Mouse (Mus musculus) forebrain, embryonic 15.5 days (tissue): Measurements from ENCODE around the gene Plaur. TPM values are rescaled to one million over a fixed set of nuclear protein-coding genes. Genes with fewer than 3 reads are reported as not detected.
"Not testable (repeated sequence)": the region's sequence is repeated elsewhere in the genome, so short reads cannot be mapped to it uniquely, and the experiment has no call there.

Source experiments
- ATAC-seq: fragments of 200-750 bp; cut with Nextera tagmentation; replicated peaks from 2 replicates; pipeline ENCODE4 v1.8.0; 2017; ENCODE audit warnings: mild to moderate bottlenecking, moderate TSS enrichment, moderate library complexity
- H3K27ac ChIP-seq: fragments of 300-500 bp; sonication (generic); replicated peaks from 2 replicates; pipeline ENCODE4 v1.5.1; 2015; ENCODE audit warnings: mild to moderate bottlenecking, inconsistent platforms
- H3K27me3 ChIP-seq: fragments of 300-500 bp; sonication (generic); 2 replicates; pipeline ENCODE4 v1.6.1; 2015; ENCODE audit warnings: inconsistent platforms
- H3K36me3 ChIP-seq: fragments of 300-500 bp; sonication (generic); 2 replicates; pipeline ENCODE4 v1.6.1; 2015; ENCODE audit warnings: mild to moderate bottlenecking, inconsistent platforms
- H3K4me1 ChIP-seq: fragments of 300-500 bp; sonication (generic); 2 replicates; pipeline ENCODE4 v1.6.1; 2015; ENCODE audit warnings: inconsistent platforms
- H3K4me2 ChIP-seq: fragments of 300-500 bp; sonication (generic); replicated peaks from 2 replicates; pipeline ENCODE4 v1.6.1; 2015; ENCODE audit warnings: mild to moderate bottlenecking, inconsistent platforms
- H3K4me3 ChIP-seq: fragments of 300-500 bp; sonication (generic); 2 replicates; pipeline ENCODE4 v1.5.1; 2015; ENCODE audit warnings: mild to moderate bottlenecking, inconsistent platforms
- H3K9ac ChIP-seq: fragments of 300-500 bp; sonication (generic); replicated peaks from 2 replicates; pipeline ENCODE4 v1.6.1; 2015; ENCODE audit warnings: mild to moderate bottlenecking, inconsistent platforms
- H3K9me3 ChIP-seq: fragments of 300-500 bp; sonication (generic); 2 replicates; pipeline ENCODE4 v1.6.1; 2016; ENCODE audit warnings: inconsistent platforms
- WGBS: fragments of 180-500 bp; shearing (Covaris S2); methylation state at CpG from one replicate; pipeline ENCODE4 v1.1.7; 2015; ENCODE audit warnings: mixed read lengths; 5-methylcytosine and 5-hydroxymethylcytosine counted together
- polyA plus RNA-seq: library from polyadenylated mRNA; unstranded; fragments of >200 nt; fragmentation: Nextera tagmentation; extraction: Ambion mirVana; gene quantifications from 2 replicates; pipeline ENCODE4 v1.2.1, GENCODE M21; 2015

Gene Plaur
- polyA plus RNA-seq, 1 experiment from 2014 or later = 1.3 TPM

DNA sequence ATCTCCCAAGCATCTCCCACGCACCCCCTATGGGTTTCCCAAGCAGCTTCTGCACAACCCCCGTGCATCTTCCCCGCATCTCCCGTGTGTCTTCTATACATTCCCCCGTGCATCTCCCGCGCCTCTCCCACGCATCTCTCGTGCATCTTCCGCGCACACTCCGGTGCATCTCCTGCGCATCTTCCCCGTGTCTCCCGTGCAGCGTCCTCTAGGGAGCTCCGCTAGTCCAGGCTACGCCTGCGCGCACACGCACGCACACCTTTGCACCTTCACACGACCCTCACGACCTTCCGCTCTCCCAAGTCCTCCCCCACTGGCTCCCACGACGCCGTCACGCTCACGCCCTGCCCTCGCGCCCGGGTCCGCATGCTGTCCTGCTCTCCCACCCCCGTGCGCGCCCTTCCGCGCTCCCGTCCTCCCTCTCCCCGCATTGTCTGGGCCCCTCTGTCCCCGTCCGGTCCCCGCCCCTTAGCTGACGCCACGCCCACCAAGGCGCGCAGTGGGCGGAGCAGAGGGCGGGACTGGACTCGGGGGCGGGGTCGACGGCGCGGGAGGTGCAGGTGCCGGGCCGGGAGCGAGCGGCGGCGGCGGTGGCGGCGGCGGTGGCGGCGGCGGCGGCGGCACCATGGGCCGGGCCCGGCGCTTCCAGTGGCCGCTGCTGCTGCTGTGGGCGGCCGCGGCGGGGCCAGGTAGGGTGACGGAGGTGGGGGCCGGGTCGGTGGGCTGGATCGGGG lies 19.4 kb downstream of the Plaur start, which contains the start of gene Cadm4:
Gene Cadm4, plus strand, starts transcription at position 550 of the 734 bp plus-strand sequence.
- Histone ChIP-seq H3K4me2 (peak within 1 kb of the TSS; percentile 79), H3K9me3 (no peaks in the 10 kb centered on the region), H3K4me3 (peak within 1 kb of the TSS; percentile 85), H3K36me3 (no peaks in the 10 kb centered on the region), H3K9ac (peak within 1 kb of the TSS; percentile 92), H3K27ac (peak within 1 kb of the TSS; percentile 84), H3K4me1 (peaks cover 60% of the 10 kb centered on the region), H3K27me3 (no peaks in the 10 kb centered on the region)
- under 1% methylated on average over 72 of the region's 83 CpGs for WGBS
- ATAC-seq = peak; percentile 83

- WGBS = 2% methylated on average over 18 of the region's 38 CpGs
- Histone ChIP-seq H3K9ac (peak overlapping the region; percentile 92), H3K4me1 (peaks cover 67% of the 10 kb centered on the region), H3K27ac (peak overlapping the region; percentile 84), H3K27me3 (no peaks in the 10 kb centered on the region), H3K36me3 (no peaks in the 10 kb centered on the region), H3K4me3 (peak overlapping the region; percentile 85), H3K4me2 (peak overlapping the region; percentile 79), H3K9me3 (no peaks in the 10 kb centered on the region)
- no peak; the same call in 1 of the 2 replicates for ATAC-seq
Measured at GRCm38 (mm10) chr7:24482208-24483020, 20.1 kb downstream of the Plaur start.

DNA sequence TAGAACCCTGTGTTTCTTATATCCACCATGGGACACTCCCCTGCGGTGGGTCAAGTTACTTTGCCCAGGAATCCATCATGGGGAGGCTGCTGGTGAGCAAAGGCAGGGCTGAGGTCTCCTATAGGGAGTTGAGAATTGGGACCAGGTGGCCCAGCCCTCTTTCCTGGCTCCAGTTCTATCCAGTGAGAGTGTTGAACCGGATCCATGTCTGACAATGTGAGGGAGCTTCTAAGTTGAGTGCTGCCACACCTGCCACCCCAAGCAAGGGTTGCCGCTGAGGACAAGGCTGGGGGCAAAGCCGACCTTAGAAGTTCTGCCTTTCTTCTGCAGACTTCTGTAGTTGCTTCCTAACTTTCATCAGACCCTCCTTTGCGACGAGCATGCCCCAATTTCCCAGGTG lies 21.0 kb downstream of the Plaur start:
- ATAC-seq, H3K27ac ChIP-seq: not testable (repeated sequence)
- peak overlapping the region; percentile 79 for H3K4me2 ChIP-seq

DNA sequence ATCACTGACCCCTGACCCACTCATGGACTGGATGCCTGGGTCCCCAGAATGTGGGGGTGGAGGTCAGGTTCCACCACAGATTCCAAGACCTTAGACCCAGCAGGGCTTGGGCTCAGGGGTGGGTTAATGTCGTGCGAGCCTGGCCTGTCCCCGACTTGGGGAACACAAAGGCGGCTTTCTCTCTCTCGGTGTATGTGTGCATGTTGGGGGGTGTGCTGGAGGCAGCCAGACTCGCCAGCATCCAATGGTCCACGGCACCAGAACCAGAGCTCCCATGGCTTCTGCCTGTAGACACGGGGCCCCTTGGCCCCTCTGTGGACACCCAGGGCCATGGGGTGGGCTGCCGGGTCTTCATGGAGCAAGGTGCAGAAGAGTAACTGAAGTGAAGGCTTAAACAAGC lies 23.2 kb downstream of the Plaur start:
- peak overlapping the region; percentile 79 for H3K4me2 ChIP-seq
- H3K4me1 ChIP-seq = peaks cover 71% of the 10 kb centered on the region
- peak overlapping the region; percentile 32 for H3K4me3 ChIP-seq
- H3K9me3 ChIP-seq = no peaks in the 10 kb centered on the region
- H3K9ac ChIP-seq = peak overlapping the region; percentile 52; the same call in 1 of the 2 replicates
- WGBS = 72% methylated on average over 9 of the region's 9 CpGs
- H3K27me3 ChIP-seq = no peaks in the 10 kb centered on the region
- ATAC-seq = no peak
- H3K36me3 ChIP-seq = peaks cover 11% of the 10 kb centered on the region
- H3K27ac ChIP-seq = peak overlapping the region; percentile 80

More for the DNA sequence above, 21.0 kb downstream of the Plaur start:
- H3K36me3 ChIP-seq, H3K9me3 ChIP-seq, H3K27me3 ChIP-seq: not testable (repeated sequence)
- Histone ChIP-seq H3K9ac (peak overlapping the region; percentile 92), H3K4me3 (peak overlapping the region; percentile 85), H3K4me1 (peaks cover 76% of the 10 kb centered on the region)
- 49% methylated on average over 6 of the region's 6 CpGs for WGBS

DNA sequence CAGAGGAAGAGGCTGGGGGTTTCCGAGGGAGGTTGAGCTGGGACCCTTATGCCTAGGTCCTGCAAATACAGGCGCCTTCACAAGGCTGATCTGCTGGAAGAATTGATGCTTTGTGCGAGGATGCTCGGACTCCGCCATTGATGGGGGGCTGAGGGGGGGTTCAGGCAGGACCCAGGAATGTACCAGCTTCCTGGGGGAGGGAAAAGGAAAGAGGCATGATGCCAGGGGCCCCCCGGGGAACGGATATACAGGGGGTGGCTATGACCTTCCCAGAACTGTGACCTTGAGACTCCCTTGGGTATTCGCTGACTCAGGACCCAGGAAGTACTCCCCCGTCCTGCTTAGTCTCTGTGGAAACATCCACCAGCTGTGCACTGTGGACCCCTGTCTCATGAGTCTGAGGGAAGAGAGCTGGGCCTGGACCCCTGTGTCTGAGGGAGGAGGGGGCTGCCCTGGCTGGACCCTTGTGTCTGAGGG lies 24.4 kb downstream of the Plaur start:
- Histone ChIP-seq H3K9ac (peak overlapping the region; percentile 52), H3K27me3 (no peaks in the 10 kb centered on the region), H3K27ac (peak overlapping the region; percentile 80), H3K4me3 (peak overlapping the region; percentile 32), H3K36me3 (peaks cover 11% of the 10 kb centered on the region), H3K4me2 (peak overlapping the region; percentile 79), H3K9me3 (no peaks in the 10 kb centered on the region), H3K4me1 (peaks cover 61% of the 10 kb centered on the region)
- WGBS = 25% methylated on average over 9 of the region's 9 CpGs
- ATAC-seq = peak; percentile 51

DNA sequence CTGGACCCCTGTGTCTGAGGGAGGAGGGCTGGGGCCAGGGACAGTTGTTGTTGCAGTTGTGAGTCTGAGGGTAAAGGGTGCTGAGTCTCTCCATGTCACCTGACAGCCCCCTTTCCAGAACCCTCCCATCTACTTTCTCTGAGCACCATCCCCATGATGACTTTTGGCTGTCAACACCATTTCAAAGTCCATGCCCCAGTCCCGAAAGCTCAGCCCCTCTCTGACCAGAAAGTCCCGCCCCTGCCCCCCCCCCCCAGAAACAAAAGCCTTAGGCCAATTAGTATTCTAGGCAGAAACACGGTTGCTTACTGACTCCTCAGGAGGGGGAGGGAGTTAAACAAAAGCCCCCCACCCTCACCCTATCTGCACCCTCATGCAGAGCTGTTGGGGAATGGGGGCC lies 25.1 kb downstream of the Plaur start:
- H3K36me3 ChIP-seq = peaks cover 11% of the 10 kb centered on the region
- no peak for ATAC-seq
- H3K4me3 ChIP-seq = peak overlapping the region; percentile 32; the same call in 1 of the 2 replicates
- peak overlapping the region; percentile 80 for H3K27ac ChIP-seq
- peaks cover 61% of the 10 kb centered on the region for H3K4me1 ChIP-seq
- peak overlapping the region; percentile 79 for H3K4me2 ChIP-seq
- no peaks in the 10 kb centered on the region for H3K27me3 ChIP-seq
- WGBS = 3% methylated on average over 3 of the region's 3 CpGs
- 0 out of 2 replicates have a peak overlapping the region, but pooled peaks have one; percentile 40 for H3K9ac ChIP-seq
- no peaks in the 10 kb centered on the region for H3K9me3 ChIP-seq

DNA sequence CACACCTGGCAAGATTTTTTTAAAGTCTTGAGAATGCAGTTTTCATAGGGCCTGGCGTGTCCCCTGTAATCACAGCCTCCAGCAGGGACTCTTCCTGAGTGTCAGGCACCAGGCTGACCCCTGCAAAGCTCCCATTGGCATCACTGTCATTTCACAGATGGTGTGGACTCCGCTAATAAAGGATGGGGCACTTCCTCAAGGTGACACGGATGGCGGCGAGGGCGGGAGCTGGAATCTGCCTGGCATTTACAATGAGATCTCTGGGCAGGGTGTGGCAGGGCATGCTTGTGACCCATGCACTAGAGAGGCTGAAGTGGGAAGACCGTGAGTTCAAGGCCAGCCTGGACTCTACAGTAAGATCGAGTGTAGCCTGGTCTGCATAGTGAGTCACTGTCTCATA lies 26.0 kb downstream of the Plaur start:
- 86% methylated on average over 8 of the region's 8 CpGs for WGBS
- Histone ChIP-seq H3K27ac (peak overlapping the region; percentile 11; the same call in 1 of the 2 replicates), H3K36me3 (peaks cover 11% of the 10 kb centered on the region), H3K4me3 (no peak overlapping the region), H3K27me3 (no peaks in the 10 kb centered on the region), H3K4me2 (no peak overlapping the region), H3K9me3 (no peaks in the 10 kb centered on the region), H3K9ac (no peak overlapping the region), H3K4me1 (peaks cover 55% of the 10 kb centered on the region)
- ATAC-seq = no peak

GRCm38 (mm10) chr7:24499856-24500577 lies 37.7 kb downstream of the Plaur start:
- H3K27ac ChIP-seq = no peak overlapping the region
- 0 out of 2 replicates have a peak overlapping the region, but pooled peaks have one; percentile 10 for H3K4me2 ChIP-seq
- no peaks in the 10 kb centered on the region for H3K27me3 ChIP-seq
- no peaks in the 10 kb centered on the region for H3K9me3 ChIP-seq
- H3K4me3 ChIP-seq = no peak overlapping the region
- WGBS = 24% methylated on average over 43 of the region's 43 CpGs
- ATAC-seq = no peak
- H3K9ac ChIP-seq = no peak overlapping the region
- H3K4me1 ChIP-seq = peaks cover 17% of the 10 kb centered on the region
- peaks cover 38% of the 10 kb centered on the region for H3K36me3 ChIP-seq

- no peak overlapping the region for H3K4me3 ChIP-seq
- no peak for ATAC-seq
- peaks cover 38% of the 10 kb centered on the region for H3K36me3 ChIP-seq
- WGBS = 45% methylated on average over 7 of the region's 7 CpGs
- H3K9ac ChIP-seq = no peak overlapping the region
- H3K4me2 ChIP-seq = no peak overlapping the region
- H3K27ac ChIP-seq = no peak overlapping the region
- H3K27me3 ChIP-seq = no peaks in the 10 kb centered on the region
- no peaks in the 10 kb centered on the region for H3K9me3 ChIP-seq
- peaks cover 26% of the 10 kb centered on the region for H3K4me1 ChIP-seq
Measured at GRCm38 (mm10) chr7:24500929-24501328, 38.6 kb downstream of the Plaur start.

DNA sequence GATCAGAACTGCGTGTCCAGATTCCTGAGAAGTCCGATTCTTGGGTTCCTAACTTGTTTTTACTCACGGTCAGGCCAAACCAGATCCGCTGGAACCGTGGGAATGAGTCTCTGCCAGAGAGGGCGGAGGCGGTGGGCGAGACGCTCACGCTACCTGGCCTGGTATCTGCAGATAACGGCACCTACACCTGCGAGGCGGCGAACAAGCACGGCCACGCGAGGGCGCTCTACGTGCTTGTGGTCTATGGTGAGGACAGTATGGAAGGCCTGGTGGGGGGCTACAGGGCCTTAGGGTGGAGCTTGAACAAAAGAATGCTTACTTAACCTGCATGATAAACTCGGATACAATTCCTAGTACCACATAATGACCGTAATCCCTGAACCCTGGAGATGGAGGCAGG lies 39.2 kb downstream of the Plaur start:
- H3K36me3 ChIP-seq = peaks cover 38% of the 10 kb centered on the region
- 58% methylated on average over 21 of the region's 21 CpGs for WGBS
- H3K27me3 ChIP-seq = no peaks in the 10 kb centered on the region
- peaks cover 31% of the 10 kb centered on the region for H3K4me1 ChIP-seq
- H3K4me2 ChIP-seq = no peak overlapping the region
- no peak for ATAC-seq
- no peaks in the 10 kb centered on the region for H3K9me3 ChIP-seq
- no peak overlapping the region for H3K9ac ChIP-seq
- H3K27ac ChIP-seq = no peak overlapping the region
- H3K4me3 ChIP-seq = no peak overlapping the region

DNA sequence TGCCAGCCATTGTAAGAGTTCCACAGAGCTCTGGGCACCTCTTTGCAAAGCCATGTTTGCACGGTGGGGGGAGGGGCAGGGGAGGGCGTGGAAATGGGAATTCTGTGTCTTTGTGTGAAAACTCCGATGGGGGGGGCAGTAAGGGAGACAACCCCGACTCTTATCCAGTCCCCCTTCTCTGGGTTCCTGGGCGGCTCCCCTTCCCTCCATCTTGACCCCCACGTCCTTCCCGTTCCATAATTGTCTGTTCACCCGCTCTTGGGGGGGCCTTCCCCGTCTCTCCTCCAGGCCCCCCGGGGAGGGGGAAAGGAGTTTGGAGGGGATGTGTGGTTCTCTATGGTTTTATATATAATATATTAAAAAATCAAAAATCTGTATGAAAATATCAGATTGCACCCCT lies 41.7 kb downstream of the Plaur start:
- no peaks in the 10 kb centered on the region for H3K9me3 ChIP-seq
- ATAC-seq = no peak
- 27% methylated on average over 10 of the region's 10 CpGs for WGBS
- no peak overlapping the region for H3K4me3 ChIP-seq
- no peaks in the 10 kb centered on the region for H3K27me3 ChIP-seq
- H3K4me1 ChIP-seq = peaks cover 39% of the 10 kb centered on the region
- no peak overlapping the region for H3K9ac ChIP-seq
- H3K36me3 ChIP-seq = peaks cover 38% of the 10 kb centered on the region
- no peak overlapping the region for H3K4me2 ChIP-seq
- H3K27ac ChIP-seq = peak overlapping the region; percentile 100; the same call in 1 of the 2 replicates
